Mouse (Mus musculus) MEL (cell line): ENCODE measurements at regions not wholly inside any gene's neighbourhood (a gene's known extent, or its start where the extent isn't known, plus 50 kb on each side); places are given as distances from the start of the nearest gene placed in this dataset.

Experiments used
- CTCF ChIP-seq, 3 experiments: IDR thresholded peaks in 2 of 3; conservative IDR thresholded peaks in 1 of 3; 2 replicates each; pipeline ENCODE4 v1.5.1; 2011 to 2012; ENCODE audit warnings: low read length in 3 of 3, low read depth in 2 of 3, mild to moderate bottlenecking in 2 of 3, improper control_type of control experiment in 1 of 3, inconsistent platforms in 1 of 3, mixed read lengths in 1 of 3, moderate library complexity in 1 of 3; ENCODE audit not compliant: control insufficient read depth in 1 of 3, insufficient read depth in 1 of 3, poor library complexity in 1 of 3, severe bottlenecking in 1 of 3
- MAX ChIP-seq: IDR thresholded peaks from 2 replicates; pipeline ENCODE4 v1.6.1; 2011; ENCODE audit warnings: low read length, improper control_type of control experiment
- POLR2A ChIP-seq, 2 experiments: IDR thresholded peaks; 2 replicates each; pipeline ENCODE4 v1.6.1; 2011 to 2012; ENCODE audit warnings: low read length in 2 of 2, mild to moderate bottlenecking in 2 of 2, control low read depth in 1 of 2, improper control_type of control experiment in 1 of 2, low read depth in 1 of 2, moderate library complexity in 1 of 2; ENCODE audit not compliant: control insufficient read depth in 1 of 2, insufficient read depth in 1 of 2, poor library complexity in 1 of 2
- USF1 ChIP-seq: IDR thresholded peaks from 2 replicates; pipeline ENCODE4 v1.6.1; 2014; ENCODE audit warnings: low read depth, mild to moderate bottlenecking, inconsistent platforms, low read length, improper control_type of control experiment, moderate library complexity
- USF2 ChIP-seq, 2 experiments: IDR thresholded peaks; 2 replicates each; pipeline ENCODE4 v1.6.1; 2011 to 2012; ENCODE audit warnings: improper control_type of control experiment in 2 of 2, low read length in 2 of 2, borderline replicate concordance in 1 of 2, inconsistent platforms in 1 of 2, low read depth in 1 of 2, mild to moderate bottlenecking in 1 of 2; ENCODE audit not compliant: insufficient read depth in 1 of 2
- ZC3H11A ChIP-seq: IDR thresholded peaks from 2 replicates; pipeline ENCODE4 v1.6.1; 2012; ENCODE audit warnings: low read depth, mild to moderate bottlenecking, inconsistent platforms, low read length, improper control_type of control experiment

DNA sequence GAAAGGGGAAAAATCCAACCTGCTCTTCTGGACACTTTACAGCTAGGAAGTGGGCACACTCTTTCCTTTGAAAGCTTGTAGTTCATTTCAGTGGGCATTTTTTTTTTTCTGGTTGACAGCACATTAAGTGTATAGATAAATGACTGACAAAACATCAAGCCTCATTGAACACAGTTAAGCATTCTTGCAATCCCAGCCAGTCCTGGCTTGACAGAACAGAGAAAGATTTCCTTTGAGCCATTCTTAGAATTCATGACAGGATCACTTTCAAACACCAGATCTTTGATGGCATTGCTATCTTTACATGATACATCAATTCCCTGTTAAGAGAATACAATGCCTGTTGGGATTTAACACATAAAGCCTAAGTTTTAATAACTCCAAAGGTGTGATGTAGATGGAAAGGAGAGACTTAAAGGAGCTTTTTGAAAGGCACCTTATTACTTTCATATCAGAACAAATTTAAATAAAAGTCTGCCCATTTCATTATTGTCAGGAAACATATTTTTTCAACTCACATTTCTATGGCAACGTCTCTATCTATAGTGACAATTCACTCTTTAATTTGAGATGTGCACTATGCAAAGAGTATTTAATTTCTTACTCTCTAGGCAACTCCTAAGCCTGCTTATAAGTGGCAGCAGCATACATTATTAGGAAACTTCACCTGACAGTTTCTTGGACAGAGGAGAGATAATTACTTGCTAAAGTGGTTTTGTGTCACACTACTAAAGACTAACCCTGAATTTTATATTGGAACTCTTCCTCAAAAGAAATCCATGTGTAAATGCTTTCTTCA lies 183.4 kb upstream of the Ufl1 start:
- TF ChIP-seq CTCF (IDR thresholded peaks at IDR 0.05 in 2 of 3, conservative IDR thresholded peaks at IDR 0.05 in 1 of 3; ENCODE audit: control insufficient read depth in 1 of 3, insufficient read depth in 1 of 3, low read depth in 2 of 3, low read length in 3 of 3, poor library complexity in 1 of 3, severe bottlenecking in 1 of 3) (no peak), USF1 (no peak), USF2 (IDR thresholded peaks at IDR 0.05; ENCODE audit: borderline replicate concordance in 1 of 2, insufficient read depth in 1 of 2, low read depth in 1 of 2, low read length in 2 of 2) (no peak), POLR2A (IDR thresholded peaks at IDR 0.05; ENCODE audit: control insufficient read depth in 1 of 2, insufficient read depth in 1 of 2, low read depth in 1 of 2, low read length in 2 of 2, poor library complexity in 1 of 2) (no peak), MAX (no peak), ZC3H11A (no peak)
